Comparison of ENCODE assay signal across 23 mouse cellular contexts in the genomic region with DNA sequence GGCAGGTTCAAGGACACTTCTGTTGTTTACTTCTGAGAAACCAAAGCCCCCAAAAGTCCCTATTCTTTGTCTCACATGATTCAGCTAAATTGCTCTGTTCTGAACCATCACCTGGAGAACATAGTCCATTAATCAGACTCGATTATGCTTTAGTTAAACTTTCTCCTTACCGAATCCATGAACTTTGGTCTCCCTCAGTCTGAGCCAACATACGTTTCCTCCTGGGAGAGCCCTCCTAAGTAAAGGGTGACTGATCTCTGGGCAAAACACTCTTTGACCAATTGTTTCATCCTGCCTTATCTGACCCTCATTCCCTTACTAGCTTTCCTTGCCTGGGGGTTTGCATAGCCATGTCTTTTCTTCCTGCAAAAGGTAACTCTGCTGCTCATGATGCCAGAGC.
DNase-seq lines count a peak whose midpoint lies in the region; ATAC-seq lines count a peak whose summit lies in the region.
"Had no signal": no experiment of that assay in that cellular context is flagged by ENCODE, and none has a peak within 500 bp of the region (broad histone marks: within the 10 kb centered on the region; RNA-seq: fewer than 3 reads in every experiment).

No protein-coding gene starts in this region.

- no peak overlapping the region for H3K27ac ChIP-seq in midbrain, embryonic 11.5 days (ENCODE audit: low read depth, low read length)
- H3K27ac ChIP-seq in midbrain, embryonic 13.5 days: no peak overlapping the region
- H3K27ac ChIP-seq in kidney, embryonic 16.5 days (ENCODE audit: low read length): no peak overlapping the region
- no peak overlapping the region for H3K27ac ChIP-seq in forebrain, embryonic 11.5 days (ENCODE audit: low read depth, low read length)
- H3K27ac ChIP-seq: embryonic facial prominence, embryonic 15.5 days; forebrain, embryonic 10.5 days; forebrain, embryonic 15.5 days; heart, adult 2 months; heart, embryonic 15.5 days; hindbrain, embryonic 10.5 days; hindbrain, embryonic 14.5 days had no signal

- 85% methylated on average over 3 of the region's 3 CpGs for WGBS in midbrain, embryonic 11.5 days
- 92% methylated on average over 3 of the region's 3 CpGs for WGBS in midbrain, embryonic 13.5 days
- WGBS in kidney, embryonic 16.5 days: 63% methylated on average over 3 of the region's 3 CpGs
- WGBS in forebrain, embryonic 11.5 days: 91% methylated on average over 3 of the region's 3 CpGs

- no peaks in the 10 kb centered on the region for H3K27me3 ChIP-seq in midbrain, embryonic 11.5 days (ENCODE audit: control insufficient read depth, insufficient read depth, low read length)
- H3K27me3 ChIP-seq in midbrain, embryonic 13.5 days: no peaks in the 10 kb centered on the region
- no peaks in the 10 kb centered on the region for H3K27me3 ChIP-seq in kidney, embryonic 16.5 days (ENCODE audit: insufficient read depth, low read length)
- no peaks in the 10 kb centered on the region for H3K27me3 ChIP-seq in forebrain, embryonic 11.5 days (ENCODE audit: control insufficient read depth, insufficient read depth, low read length)
- H3K27me3 ChIP-seq: CH12.LX; embryonic facial prominence, embryonic 15.5 days; forebrain, embryonic 15.5 days; heart, embryonic 15.5 days; Patski had no signal

- H3K9me3 ChIP-seq in midbrain, embryonic 11.5 days (ENCODE audit: control insufficient read depth, low read length): no peaks in the 10 kb centered on the region
- H3K9me3 ChIP-seq in midbrain, embryonic 13.5 days: no peaks in the 10 kb centered on the region
- no peaks in the 10 kb centered on the region for H3K9me3 ChIP-seq in kidney, embryonic 16.5 days (ENCODE audit: low read length)
- H3K9me3 ChIP-seq in forebrain, embryonic 11.5 days (ENCODE audit: control insufficient read depth, low read length): no peaks in the 10 kb centered on the region
- H3K9me3 ChIP-seq: embryonic facial prominence, embryonic 15.5 days; forebrain, embryonic 10.5 days; forebrain, embryonic 15.5 days; heart, embryonic 15.5 days; hindbrain, embryonic 10.5 days had no signal

- no peak overlapping the region for H3K4me3 ChIP-seq in midbrain, embryonic 11.5 days (ENCODE audit: low read depth, low read length)
- no peak overlapping the region for H3K4me3 ChIP-seq in midbrain, embryonic 13.5 days (replicated peaks)
- H3K4me3 ChIP-seq in kidney, embryonic 16.5 days (ENCODE audit: low read length): no peak overlapping the region
- H3K4me3 ChIP-seq in forebrain, embryonic 11.5 days (ENCODE audit: low read depth, low read length): no peak overlapping the region
- H3K4me3 ChIP-seq: embryonic facial prominence, embryonic 15.5 days; erythroblast, embryonic 14.5 days; forebrain, embryonic 10.5 days; forebrain, embryonic 15.5 days; heart, adult 2 months; heart, embryonic 15.5 days; hindbrain, embryonic 10.5 days had no signal

- H3K36me3 ChIP-seq in midbrain, embryonic 11.5 days (ENCODE audit: control insufficient read depth, insufficient read depth, low read length): no peaks in the 10 kb centered on the region
- no peaks in the 10 kb centered on the region for H3K36me3 ChIP-seq in midbrain, embryonic 13.5 days
- H3K36me3 ChIP-seq in kidney, embryonic 16.5 days (ENCODE audit: insufficient read depth, low read length): no peaks in the 10 kb centered on the region
- no peaks in the 10 kb centered on the region for H3K36me3 ChIP-seq in forebrain, embryonic 11.5 days (ENCODE audit: control insufficient read depth, insufficient read depth, low read length)
- H3K36me3 ChIP-seq: embryonic facial prominence, embryonic 15.5 days; forebrain, embryonic 10.5 days; forebrain, embryonic 15.5 days; heart, embryonic 15.5 days; hindbrain, embryonic 10.5 days had no signal

- no peak overlapping the region for H3K4me2 ChIP-seq in midbrain, embryonic 11.5 days
- H3K4me2 ChIP-seq in midbrain, embryonic 13.5 days (replicated peaks): no peak overlapping the region
- no peak overlapping the region for H3K4me2 ChIP-seq in kidney, embryonic 16.5 days (replicated peaks; ENCODE audit: low read depth, low read length)
- no peak overlapping the region for H3K4me2 ChIP-seq in forebrain, embryonic 11.5 days (ENCODE audit: low read depth, low read length, severe bottlenecking)
- H3K4me2 ChIP-seq: embryonic facial prominence, embryonic 15.5 days; forebrain, embryonic 15.5 days; heart, embryonic 11.5 days; heart, embryonic 15.5 days; hindbrain, embryonic 14.5 days had no signal

- no peak overlapping the region for H3K9ac ChIP-seq in midbrain, embryonic 11.5 days (ENCODE audit: low read length)
- no peak overlapping the region for H3K9ac ChIP-seq in midbrain, embryonic 13.5 days (replicated peaks)
- no peak overlapping the region for H3K9ac ChIP-seq in kidney, embryonic 16.5 days (replicated peaks; ENCODE audit: low read length)
- H3K9ac ChIP-seq in forebrain, embryonic 11.5 days (ENCODE audit: low read length): no peak overlapping the region
- H3K9ac ChIP-seq: embryonic facial prominence, embryonic 15.5 days; forebrain, embryonic 15.5 days; heart, embryonic 15.5 days; hindbrain, embryonic 14.5 days had no signal

- no peak for ATAC-seq in midbrain, embryonic 11.5 days (ENCODE audit: low FRiP score)
- ATAC-seq in midbrain, embryonic 13.5 days: no peak
- ATAC-seq in kidney, embryonic 16.5 days (ENCODE audit: low FRiP score, low TSS enrichment): peak; percentile 84
- ATAC-seq in forebrain, embryonic 11.5 days (replicated peaks; ENCODE audit: low FRiP score): no peak
- ATAC-seq: activated CD4-positive, CD25-positive, alpha-beta regulatory T cell, adult 4 months; forebrain, embryonic 15.5 days; Patski had no signal

- H3K4me1 ChIP-seq in midbrain, embryonic 11.5 days (ENCODE audit: control insufficient read depth, insufficient read depth, low read length): no peaks in the 10 kb centered on the region
- no peaks in the 10 kb centered on the region for H3K4me1 ChIP-seq in midbrain, embryonic 13.5 days (replicated peaks)
- H3K4me1 ChIP-seq in kidney, embryonic 16.5 days (ENCODE audit: insufficient read depth, low read length): no peaks in the 10 kb centered on the region
- no peaks in the 10 kb centered on the region for H3K4me1 ChIP-seq in forebrain, embryonic 11.5 days (replicated peaks; ENCODE audit: control insufficient read depth, insufficient read depth, low read length)
- H3K4me1 ChIP-seq: embryonic facial prominence, embryonic 15.5 days; forebrain, embryonic 10.5 days; forebrain, embryonic 15.5 days; heart, embryonic 15.5 days; hindbrain, embryonic 10.5 days had no signal

- peak; percentile 10 for DNase-seq in midbrain, embryonic 11.5 days (ENCODE audit: low spot score, missing footprints)
- peak; percentile 40 to 66 for DNase-seq in kidney, postnatal 25 days
- DNase-seq in urinary bladder, adult 18-20 months (ENCODE audit: low spot score in 2 of 2): no peak
- no peak for DNase-seq in adrenal gland, postnatal 4 days (ENCODE audit: low spot score in 2 of 2)
- DNase-seq in forebrain, embryonic 11.5 days (ENCODE audit: low spot score): no peak
- DNase-seq: adrenal gland, postnatal 14 days; cerebellum, adult 8-10 months; cerebellum, postnatal 14 days; embryo, embryonic 11 days; heart, adult 2 months had no signal

Comparison
In these comparisons a context has a peak if more than half of its experiments do, and no peak if none do; other contexts are left out.
1. DNase-seq: peak in midbrain, embryonic 11.5 days (single experiment) and kidney, postnatal 25 days (2 of 2); none in urinary bladder, adult 18-20 months (0 of 2), adrenal gland, postnatal 4 days (0 of 2) and forebrain, embryonic 11.5 days (single experiment).